Mouse (Mus musculus) kidney, adult 2 months (tissue): ENCODE data around the gene Nek3. TPM values are rescaled to one million over a fixed set of nuclear protein-coding genes. Genes with fewer than 3 reads are reported as not detected.
A peak's percentile ranks its signal among the peaks of the same experiment; 100 is the strongest.

Experiments used
- DNase-seq: peaks from one replicate; pipeline ENCODE4 v3.0.0; 2021
- H3K27ac ChIP-seq: fragments of 200-500 bp; 2 replicates; pipeline ENCODE4 v1.5.1; 2012; ENCODE audit warnings: low read depth, low read length, control low read depth, inconsistent platforms; ENCODE audit not compliant: insufficient read depth
- H3K27me3 ChIP-seq: fragments of 200-500 bp; replicated peaks from 2 replicates; pipeline ENCODE4 v1.6.1; 2012; ENCODE audit warnings: mild to moderate bottlenecking, moderate library complexity, low read length, inconsistent platforms; ENCODE audit not compliant: control insufficient read depth, insufficient read depth
- H3K36me3 ChIP-seq: fragments of 200-500 bp; 2 replicates; pipeline ENCODE4 v1.6.1; 2012; ENCODE audit warnings: mild to moderate bottlenecking, moderate library complexity, low read length, inconsistent platforms; ENCODE audit not compliant: control insufficient read depth, insufficient read depth
- H3K4me1 ChIP-seq: fragments of 200-500 bp; 2 replicates; pipeline ENCODE4 v1.6.1; 2011; ENCODE audit warnings: low read length; ENCODE audit not compliant: control insufficient read depth, insufficient read depth
- H3K4me3 ChIP-seq: fragments of 200-500 bp; 2 replicates; pipeline ENCODE4 v1.5.1; 2011; ENCODE audit warnings: mild to moderate bottlenecking, low read depth, low read length, control low read depth; ENCODE audit not compliant: insufficient read depth
- CTCF ChIP-seq: fragments of 200-500 bp; conservative IDR thresholded peaks from 2 replicates; pipeline ENCODE4 v1.5.1; 2011; ENCODE audit warnings: low read depth, mild to moderate bottlenecking, control low read depth, low read length, moderate library complexity, mixed read lengths; ENCODE audit not compliant: insufficient read depth, insufficient read length
- POLR2A ChIP-seq: fragments of 200-500 bp; IDR thresholded peaks from one replicate; pipeline ENCODE4 v1.6.1; 2011; ENCODE audit warnings: low read depth, low read length, control low read depth
- WGBS: fragments of 180-500 bp; shearing (Covaris S2); methylation state at CpG from one replicate; pipeline ENCODE4 v1.1.7; 2018; 5-methylcytosine and 5-hydroxymethylcytosine counted together
- polyA plus RNA-seq: library from polyadenylated mRNA; depleted of rRNA; stranded (reverse); fragments of >200 nt; gene quantifications from 2 replicates; pipeline ENCODE4 v1.2.3, GENCODE M21; 2012

Nek3 gene
- polyA plus RNA-seq, 1 experiment = 1.7 TPM

DNA sequence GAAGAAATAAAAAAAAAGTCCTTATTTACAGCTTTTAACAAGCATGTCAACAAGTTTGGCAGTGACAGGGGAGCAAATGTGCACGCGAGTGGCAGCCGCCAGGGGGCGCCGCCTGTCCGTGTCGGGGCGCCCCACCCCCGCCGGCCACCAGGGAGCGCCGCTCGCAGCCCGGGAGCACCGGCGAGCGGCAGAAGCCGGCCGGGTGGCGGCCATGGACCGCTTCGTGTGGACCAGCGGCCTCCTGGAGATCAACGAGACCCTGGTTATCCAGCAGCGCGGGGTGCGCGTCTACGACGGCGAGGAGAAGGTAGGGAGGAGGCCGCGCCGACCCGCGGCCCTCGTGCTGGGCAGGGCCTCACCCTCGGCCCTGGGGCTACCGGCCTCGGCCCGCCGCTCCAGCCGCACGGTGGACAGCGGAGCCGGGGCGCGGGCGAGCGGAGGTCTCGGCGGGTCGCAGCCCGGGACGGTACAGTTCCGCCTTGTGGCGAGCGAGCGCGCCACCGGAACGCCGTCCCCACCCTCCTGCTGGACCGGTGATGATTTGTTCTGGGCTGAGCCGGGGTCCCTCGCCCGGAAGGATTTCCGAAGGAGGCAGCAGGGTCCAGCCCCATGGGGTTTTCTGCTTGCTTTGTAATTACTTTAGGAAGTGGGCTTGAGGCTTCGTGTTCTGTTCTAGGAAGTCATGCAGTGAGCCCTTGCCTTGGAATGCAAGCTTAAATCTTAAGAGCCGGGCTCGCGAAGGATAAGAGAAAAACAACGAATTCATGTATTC lies 26.6 kb upstream of the Nek3 start, which contains the start of gene Vps36:
Gene Vps36, plus strand, starts transcription at position 150 of the 772 bp plus-strand sequence.
- TF ChIP-seq POLR2A (no peak), CTCF (peak; percentile 82)
- Histone ChIP-seq H3K27ac (peak within 1 kb of the TSS; percentile 95), H3K4me1 (peaks cover 2% of the 10 kb centered on the region; the same call in 1 of the 2 replicates), H3K4me3 (peak within 1 kb of the TSS; percentile 87), H3K36me3 (no peaks in the 10 kb centered on the region), H3K27me3 (no peaks in the 10 kb centered on the region)
- under 1% methylated on average over 73 of the region's 73 CpGs for WGBS
- DNase-seq = peak; percentile 92

DNA sequence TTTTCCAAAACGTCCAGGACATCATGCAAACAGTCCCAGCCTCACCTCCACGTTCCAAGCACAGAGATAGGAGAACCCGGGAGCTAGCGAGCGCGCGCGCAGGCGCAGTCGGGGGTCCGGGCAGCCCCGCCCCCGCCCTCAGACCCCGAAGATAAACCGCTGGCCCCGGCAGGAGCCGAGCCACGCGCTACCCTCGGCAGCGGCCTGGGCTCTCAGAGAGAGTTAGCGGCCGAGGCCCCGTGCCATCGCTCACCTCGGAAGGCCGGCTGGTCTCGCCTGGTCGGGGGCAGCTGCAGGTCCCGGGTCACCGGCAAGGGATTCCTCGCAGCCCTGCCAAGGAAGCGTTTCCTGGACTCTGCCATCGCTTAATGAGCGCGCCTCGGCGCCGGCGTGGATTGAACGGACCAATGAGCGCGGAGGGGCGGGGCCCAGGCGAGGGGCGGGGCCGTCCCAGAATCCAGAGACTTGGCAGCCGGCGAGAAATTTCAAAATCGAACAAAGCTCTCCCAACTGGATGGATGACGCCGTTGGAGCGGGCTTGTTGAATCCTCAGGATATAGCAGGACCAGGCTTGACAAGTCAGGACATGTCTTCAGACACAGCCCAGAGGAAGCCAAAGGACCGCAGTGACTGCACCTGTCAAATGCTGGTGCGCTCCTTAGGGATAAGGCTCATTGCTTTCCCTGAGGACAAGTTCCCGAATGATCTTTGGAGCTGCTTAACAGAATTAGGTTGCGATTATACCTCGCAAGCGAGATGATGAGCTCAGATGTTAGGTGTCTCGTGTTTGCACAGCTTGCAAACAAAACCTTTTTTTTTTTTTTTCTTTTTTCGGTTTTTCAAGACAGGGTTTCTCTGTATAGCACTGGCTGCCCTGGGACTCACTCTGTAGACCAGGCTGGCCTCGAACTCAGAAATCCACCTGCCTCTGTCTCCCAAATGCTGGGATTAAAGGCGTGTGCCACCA lies 19.5 kb upstream of the Nek3 start, which contains the start of gene Ckap2:
Gene Ckap2, minus strand, starts transcription at position 389 of the 967 bp plus-strand sequence.
- Histone ChIP-seq H3K36me3 (no peaks in the 10 kb centered on the region), H3K4me1 (no peaks in the 10 kb centered on the region), H3K27ac (no peak within 1 kb of the TSS), H3K27me3 (no peaks in the 10 kb centered on the region), H3K4me3 (peak within 1 kb of the TSS; percentile 66)
- WGBS = 2% methylated on average over 63 of the region's 63 CpGs
- peak; percentile 96 for DNase-seq
- TF ChIP-seq CTCF (no peak), POLR2A (no peak)

DNA sequence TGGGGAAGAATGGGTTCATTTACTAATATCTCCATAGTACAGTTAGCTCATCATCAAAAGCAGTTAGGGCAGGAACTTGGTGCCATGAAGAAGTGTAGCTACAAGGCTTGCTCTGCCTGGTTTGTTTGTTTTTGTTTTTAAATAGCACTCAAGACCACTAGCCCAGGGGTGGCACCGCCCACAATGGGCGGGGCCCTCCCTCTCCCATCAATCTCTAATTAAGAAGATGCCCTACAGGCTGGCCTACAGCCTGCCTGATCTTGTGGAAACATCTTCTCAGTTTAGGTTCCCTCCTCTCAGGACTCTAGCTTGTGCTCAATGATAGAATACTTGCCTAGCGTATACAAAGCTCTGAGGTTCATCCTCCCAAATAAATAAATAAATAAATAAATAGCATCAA lies 18.6 kb upstream of the Nek3 start:
- no peak for TF ChIP-seq CTCF
- TF ChIP-seq POLR2A = no peak
- no peaks in the 10 kb centered on the region for H3K36me3 ChIP-seq
- DNase-seq = no peak
- no peak overlapping the region for H3K4me3 ChIP-seq
- no peak overlapping the region for H3K27ac ChIP-seq
- 7% methylated on average over 3 of the region's 3 CpGs for WGBS
- no peaks in the 10 kb centered on the region for H3K4me1 ChIP-seq
- H3K27me3 ChIP-seq = no peaks in the 10 kb centered on the region

DNA sequence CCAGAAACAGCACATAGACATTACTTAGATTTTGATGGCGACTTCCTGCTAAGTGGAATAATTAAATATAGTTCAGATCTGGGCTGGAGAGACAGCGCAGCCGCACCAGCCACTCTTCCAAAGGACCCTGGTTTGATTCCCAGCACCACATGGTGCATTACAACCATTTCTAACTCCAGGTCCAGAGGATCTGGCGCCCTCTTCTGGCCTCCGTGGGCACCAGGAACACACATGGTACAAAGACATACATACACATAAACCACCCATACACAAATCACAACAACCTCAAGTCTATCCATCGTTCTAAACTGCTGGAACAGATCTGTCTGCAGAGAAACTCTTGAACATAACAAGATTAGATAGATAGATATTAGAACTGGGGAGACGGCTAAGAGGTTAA lies 9.7 kb upstream of the Nek3 start:
- H3K4me1 ChIP-seq = no peaks in the 10 kb centered on the region
- no peak overlapping the region for H3K27ac ChIP-seq
- WGBS = 98% methylated on average over 7 of the region's 7 CpGs
- no peak for DNase-seq
- no peak for TF ChIP-seq CTCF
- TF ChIP-seq POLR2A = no peak
- H3K27me3 ChIP-seq = no peaks in the 10 kb centered on the region
- H3K4me3 ChIP-seq = no peak overlapping the region
- no peaks in the 10 kb centered on the region for H3K36me3 ChIP-seq

DNA sequence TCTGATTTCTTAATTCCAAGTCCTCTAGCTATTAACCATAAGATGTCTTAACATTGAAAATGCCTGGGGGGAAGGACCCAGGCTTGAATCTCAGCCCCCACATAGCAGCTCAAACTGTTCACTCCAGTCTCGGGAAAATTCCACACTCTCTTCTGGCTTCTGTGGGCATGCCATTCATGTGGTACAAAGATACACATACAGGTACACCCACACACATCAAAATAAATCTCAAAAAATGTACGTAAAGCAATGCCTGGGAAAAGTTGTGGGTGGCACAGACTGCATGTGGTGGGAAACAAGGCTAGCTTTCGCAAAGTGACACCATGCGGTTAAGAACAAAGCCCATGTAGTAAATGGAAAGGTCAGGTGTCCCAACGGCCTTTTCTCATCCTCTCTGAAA lies 2.9 kb upstream of the Nek3 start:
- H3K27me3 ChIP-seq = no peaks in the 10 kb centered on the region
- DNase-seq = no peak
- peaks cover 5% of the 10 kb centered on the region; the same call in 1 of the 2 replicates for H3K4me1 ChIP-seq
- H3K27ac ChIP-seq = no peak overlapping the region
- H3K4me3 ChIP-seq = no peak overlapping the region
- WGBS = 96% methylated on average over 5 of the region's 5 CpGs
- no peaks in the 10 kb centered on the region for H3K36me3 ChIP-seq
- TF ChIP-seq CTCF (no peak), POLR2A (no peak)

DNA sequence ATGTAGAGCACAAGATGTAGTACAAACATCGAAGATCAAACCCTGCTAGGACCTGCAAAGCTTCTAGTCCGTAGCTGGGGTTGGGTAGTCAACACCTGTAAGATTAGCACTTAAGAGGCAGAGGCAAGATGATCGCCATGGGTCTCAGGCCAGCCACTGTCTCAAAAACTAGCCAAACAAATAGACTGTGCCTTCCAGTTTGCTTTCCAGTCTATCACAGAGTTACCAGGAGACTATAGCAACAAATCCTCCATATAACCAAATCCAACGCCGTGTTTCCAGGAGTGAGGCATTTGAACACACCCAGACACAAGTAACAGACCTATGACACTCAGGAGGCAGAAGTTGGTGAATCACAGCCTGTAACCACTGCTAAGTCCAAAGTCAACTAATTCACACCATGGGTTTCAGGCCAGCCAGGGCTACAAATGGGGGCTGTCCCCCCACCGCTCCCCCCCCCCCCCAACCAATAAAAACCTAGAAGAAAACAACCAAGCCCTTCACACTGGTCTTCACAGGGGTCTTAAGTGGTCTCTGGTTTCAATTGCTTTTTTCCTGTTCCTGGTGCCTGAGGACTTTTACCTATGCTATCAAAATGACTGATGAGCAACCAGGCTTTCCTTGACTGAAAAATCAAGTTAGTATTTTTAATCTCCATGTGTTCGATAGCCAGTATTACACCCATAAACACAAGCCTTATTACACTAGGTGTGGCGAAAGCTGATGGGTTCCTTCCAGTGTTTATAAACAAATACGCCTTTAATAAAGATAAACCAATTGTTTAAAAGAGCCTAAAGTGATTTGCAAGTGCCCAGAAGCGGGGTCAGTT lies 770 bp downstream of the Nek3 start:
- 36% methylated on average over 10 of the region's 10 CpGs for WGBS
- Histone ChIP-seq H3K27ac (no peak overlapping the region), H3K4me1 (peaks cover 5% of the 10 kb centered on the region; the same call in 1 of the 2 replicates), H3K27me3 (no peaks in the 10 kb centered on the region), H3K4me3 (peak overlapping the region; percentile 46), H3K36me3 (no peaks in the 10 kb centered on the region)
- TF ChIP-seq POLR2A (no peak), CTCF (no peak)
- DNase-seq = peak; percentile 8
